ENCODE assay signal across 26 mouse cellular contexts in the genomic region with DNA sequence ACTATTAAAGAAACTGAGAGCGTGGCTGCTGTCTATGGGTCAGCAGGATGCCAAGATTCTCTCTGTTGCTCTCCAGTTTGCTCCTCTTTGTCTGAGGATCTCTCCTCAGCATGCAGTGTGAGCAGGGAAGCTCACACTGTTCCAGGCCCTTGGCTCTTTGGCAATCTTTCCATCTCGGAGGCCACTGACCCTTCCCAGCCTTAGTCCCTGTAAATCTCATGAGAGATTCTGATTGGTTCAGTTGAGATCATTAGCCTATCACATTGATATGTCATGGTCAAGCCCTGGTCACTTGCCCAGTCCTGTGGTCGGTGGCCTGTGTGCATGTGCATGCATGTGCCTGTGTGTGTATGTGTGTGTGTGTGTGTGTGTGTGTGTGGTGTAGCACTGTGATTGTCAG.
DNase-seq lines count a peak whose midpoint lies in the region; ATAC-seq and TF ChIP-seq lines count a peak whose summit lies in the region.
"Had no signal": no experiment of that assay in that cellular context is flagged by ENCODE, and none has a peak within 500 bp of the region (broad histone marks: within the 10 kb centered on the region; RNA-seq: fewer than 3 reads in every experiment).

No protein-coding gene starts in this region.

- no peak for TF ChIP-seq POLR2A in kidney, adult 2 months (IDR thresholded peaks at IDR 0.05; ENCODE audit: low read depth, low read length)

- H3K27me3 ChIP-seq in kidney, adult 2 months (replicated peaks; ENCODE audit: control insufficient read depth, insufficient read depth, low read length) = no peaks in the 10 kb centered on the region
- H3K27me3 ChIP-seq in midbrain, embryonic 11.5 days (ENCODE audit: control insufficient read depth, insufficient read depth, low read length) = no peaks in the 10 kb centered on the region
- H3K27me3 ChIP-seq in midbrain, embryonic 15.5 days (replicated peaks) = no peaks in the 10 kb centered on the region
- H3K27me3 ChIP-seq: CH12.LX; forebrain, embryonic 13.5 days; heart, embryonic 13.5 days; hindbrain, embryonic 12.5 days; Patski had no signal

- no peak for TF ChIP-seq CTCF in kidney, adult 2 months (conservative IDR thresholded peaks at IDR 0.05; ENCODE audit: insufficient read depth, insufficient read length, low read depth, low read length)

- DNase-seq in heart, adult 11 months = peak; percentile 90
- no peak for DNase-seq in heart, postnatal 36 days
- DNase-seq in kidney, adult 2 months = no peak
- DNase-seq in kidney, adult 11 months = no peak
- DNase-seq in midbrain, embryonic 11.5 days (ENCODE audit: low spot score, missing footprints) = peak; percentile 54
- no peak for DNase-seq in right cerebral cortex, postnatal 25 days
- DNase-seq: adrenal gland, postnatal 10 days; adrenal gland, postnatal 36 days; B cell, adult 2 months; cerebellum, adult 18-20 months; cerebellum, adult 9-10 months; cerebellum, postnatal 14 days; gastrocnemius, adult 2 months; gastrocnemius, postnatal 25 days; heart, adult 2 months; heart, postnatal 14 days had no signal

- no peaks in the 10 kb centered on the region for H3K36me3 ChIP-seq in kidney, adult 2 months (ENCODE audit: control insufficient read depth, insufficient read depth, low read length)
- no peaks in the 10 kb centered on the region for H3K36me3 ChIP-seq in midbrain, embryonic 11.5 days (ENCODE audit: control insufficient read depth, insufficient read depth, low read length)
- no peaks in the 10 kb centered on the region for H3K36me3 ChIP-seq in midbrain, embryonic 15.5 days (replicated peaks)
- H3K36me3 ChIP-seq: forebrain, embryonic 10.5 days; G1E; heart, embryonic 10.5 days; heart, embryonic 13.5 days; hindbrain, embryonic 12.5 days had no signal

- H3K4me3 ChIP-seq in kidney, adult 2 months (ENCODE audit: insufficient read depth, low read depth, low read length) = no peak overlapping the region
- H3K4me3 ChIP-seq in midbrain, embryonic 11.5 days (ENCODE audit: low read depth, low read length) = no peak overlapping the region
- no peak overlapping the region for H3K4me3 ChIP-seq in midbrain, embryonic 15.5 days
- H3K4me3 ChIP-seq: forebrain, embryonic 10.5 days; forebrain, embryonic 13.5 days; gastrocnemius, adult 2 months; heart, adult 2 months; heart, embryonic 10.5 days; heart, embryonic 13.5 days; hindbrain, embryonic 12.5 days had no signal

- 74% methylated on average over 3 of the region's 3 CpGs for WGBS in kidney, adult 2 months
- 61% methylated on average over 3 of the region's 3 CpGs for WGBS in midbrain, embryonic 11.5 days
- 64% methylated on average over 3 of the region's 3 CpGs for WGBS in midbrain, embryonic 15.5 days

- no peak overlapping the region for H3K4me2 ChIP-seq in midbrain, embryonic 11.5 days
- H3K4me2 ChIP-seq in midbrain, embryonic 15.5 days = no peak overlapping the region
- H3K4me2 ChIP-seq: forebrain, embryonic 13.5 days; heart, embryonic 13.5 days; hindbrain, embryonic 12.5 days had no signal

- no peak overlapping the region for H3K9ac ChIP-seq in midbrain, embryonic 11.5 days (ENCODE audit: low read length)
- H3K9ac ChIP-seq in midbrain, embryonic 15.5 days = no peak overlapping the region
- H3K9ac ChIP-seq: forebrain, embryonic 13.5 days; heart, embryonic 13.5 days; hindbrain, embryonic 12.5 days had no signal

- no peaks in the 10 kb centered on the region for H3K4me1 ChIP-seq in kidney, adult 2 months (ENCODE audit: control insufficient read depth, insufficient read depth, low read length)
- H3K4me1 ChIP-seq in midbrain, embryonic 11.5 days (ENCODE audit: control insufficient read depth, insufficient read depth, low read length) = no peaks in the 10 kb centered on the region
- peaks cover 7% of the 10 kb centered on the region for H3K4me1 ChIP-seq in midbrain, embryonic 15.5 days
- H3K4me1 ChIP-seq: forebrain, embryonic 10.5 days; forebrain, embryonic 13.5 days; heart, embryonic 13.5 days; hindbrain, embryonic 12.5 days had no signal

- H3K27ac ChIP-seq in kidney, adult 2 months (ENCODE audit: insufficient read depth, low read depth, low read length) = peak overlapping the region; percentile 5; the same call in 1 of the 2 replicates
- no peak overlapping the region for H3K27ac ChIP-seq in midbrain, embryonic 11.5 days (ENCODE audit: low read depth, low read length)
- H3K27ac ChIP-seq in midbrain, embryonic 15.5 days = no peak overlapping the region
- H3K27ac ChIP-seq: forebrain, embryonic 10.5 days; forebrain, embryonic 13.5 days; gastrocnemius, adult 2 months; heart, adult 2 months; heart, embryonic 10.5 days; heart, embryonic 13.5 days; hindbrain, embryonic 12.5 days had no signal

- ATAC-seq in midbrain, embryonic 11.5 days (ENCODE audit: low FRiP score) = no peak
- ATAC-seq in midbrain, embryonic 15.5 days (replicated peaks) = no peak
- ATAC-seq: forebrain, embryonic 13.5 days; forebrain, embryonic 16.5 days had no signal

- H3K9me3 ChIP-seq in midbrain, embryonic 11.5 days (ENCODE audit: control insufficient read depth, low read length) = no peaks in the 10 kb centered on the region
- no peaks in the 10 kb centered on the region for H3K9me3 ChIP-seq in midbrain, embryonic 15.5 days
- H3K9me3 ChIP-seq: forebrain, embryonic 10.5 days; forebrain, embryonic 13.5 days; G1E; heart, embryonic 10.5 days; heart, embryonic 13.5 days; hindbrain, embryonic 12.5 days had no signal

- intact Hi-C loops in heart, postnatal 36 days (cut with DNase I) = no loop called here

Comparison
In these comparisons a context has a peak if more than half of its experiments do, and no peak if none do; other contexts are left out.
1. DNase-seq: peak in heart, adult 11 months (single experiment) and midbrain, embryonic 11.5 days (single experiment); none in heart, postnatal 36 days (0 of 2), kidney, adult 2 months (single experiment), kidney, adult 11 months (single experiment) and right cerebral cortex, postnatal 25 days (single experiment).